Mouse (Mus musculus): ENCODE data around the gene S100a5. TPM values are rescaled to one million over a fixed set of nuclear protein-coding genes. Genes with fewer than 3 reads are reported as not detected.

S100a5 gene
- polyA plus RNA-seq (2016; fragmentation: Nextera tagmentation; extraction: Ambion mirVana): 0.56 TPM in 1 of 2 replicates, not detected in the other

DNA sequence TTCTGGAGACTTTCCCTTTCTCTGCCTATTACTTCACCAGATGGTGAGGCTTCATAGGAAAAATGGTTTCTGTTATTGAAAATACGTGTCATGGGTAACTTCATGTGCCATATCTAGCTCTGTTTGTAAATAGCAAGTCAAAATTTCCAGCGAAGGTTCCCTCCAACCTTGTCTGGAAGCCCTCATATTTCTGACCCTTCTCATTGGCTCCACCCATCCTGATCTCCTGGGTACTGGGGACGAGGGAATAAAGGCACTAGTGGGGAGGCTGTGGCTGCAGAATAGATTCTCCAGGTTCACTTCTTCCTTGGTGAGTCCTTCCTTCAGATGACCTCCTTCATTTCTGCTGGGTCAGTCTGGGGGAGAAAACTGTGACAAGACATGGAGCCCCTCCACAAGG is at the start of gene S100a5:
Gene S100a5, plus strand, starts transcription at position 301 of the 400 bp plus-strand sequence.
- WGBS: 64% methylated on average over 3 of the region's 3 CpGs
- Histone ChIP-seq H3K27me3 (peaks cover 11% of the 10 kb centered on the region), H3K4me3 (replicated peaks) (no peak within 1 kb of the TSS), H3K36me3 (replicated peaks) (no peaks in the 10 kb centered on the region), H3K9me3 (no peaks in the 10 kb centered on the region), H3K9ac (no peak within 1 kb of the TSS), H3K4me2 (no peak within 1 kb of the TSS), H3K4me1 (peaks cover 16% of the 10 kb centered on the region), H3K27ac (no peak within 1 kb of the TSS)
- ATAC-seq (ENCODE audit: low FRiP score): no peak

DNA sequence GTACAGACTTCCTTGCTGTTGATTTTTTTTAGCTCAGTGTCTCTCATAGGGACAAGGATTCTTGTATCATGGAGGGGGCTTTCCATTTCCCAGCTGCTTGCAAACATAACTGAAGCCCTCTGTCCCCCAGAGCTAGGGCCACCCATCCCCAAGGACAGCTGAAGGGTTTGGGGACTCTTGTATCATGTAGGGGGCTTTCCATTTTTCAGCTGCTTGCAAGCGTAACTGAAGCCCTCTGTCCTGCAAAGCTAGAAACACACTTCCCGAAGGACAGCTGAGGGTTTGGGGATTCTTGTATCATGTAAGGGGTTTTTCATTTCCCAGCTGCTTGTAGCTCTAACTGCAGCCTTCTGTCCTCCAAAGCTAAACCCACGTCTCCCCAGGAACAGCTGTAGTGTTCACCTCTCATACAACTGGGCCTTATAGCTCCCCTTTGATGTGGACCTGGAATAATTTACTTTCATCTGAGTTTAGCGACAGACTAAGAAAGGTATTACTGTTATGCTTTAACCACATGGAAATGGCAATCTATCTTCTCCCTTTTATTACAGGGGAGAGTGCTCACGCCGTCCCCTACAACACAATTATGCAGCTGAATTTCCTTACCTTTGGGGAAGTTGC is 48.2 kb upstream of the S100a5 start, which contains the start of gene S100a3:
Gene S100a3, plus strand, starts transcription at position 571 of the 621 bp plus-strand sequence.
- no peaks in the 10 kb centered on the region for H3K36me3 ChIP-seq (replicated peaks)

DNA sequence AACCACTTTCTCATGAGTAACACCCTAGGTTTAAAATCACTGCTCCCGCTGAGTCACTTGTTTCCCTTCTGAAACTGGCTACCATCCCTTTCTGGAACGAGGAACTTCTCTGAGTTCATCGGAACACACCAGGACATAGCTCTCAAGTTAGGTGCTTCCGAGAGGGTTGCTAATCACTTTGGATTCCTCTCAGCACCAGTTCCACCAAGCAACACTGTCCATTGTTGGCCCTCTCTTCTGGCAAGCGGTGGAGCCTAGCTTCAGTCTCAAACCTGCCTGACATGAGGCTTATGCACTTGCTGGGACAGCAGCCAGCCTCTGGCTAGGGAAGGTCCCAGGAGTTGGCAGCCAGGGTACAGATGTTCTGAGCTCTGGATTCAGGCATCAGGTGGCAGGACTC is 33.6 kb upstream of the S100a5 start:
- Histone ChIP-seq H3K4me2 (no peak overlapping the region), H3K4me3 (replicated peaks) (no peak overlapping the region), H3K27me3 (no peaks in the 10 kb centered on the region), H3K36me3 (replicated peaks) (no peaks in the 10 kb centered on the region), H3K9ac (no peak overlapping the region), H3K27ac (no peak overlapping the region), H3K9me3 (no peaks in the 10 kb centered on the region), H3K4me1 (no peaks in the 10 kb centered on the region)
- no peak for ATAC-seq (ENCODE audit: low FRiP score)
- WGBS: 91% methylated on average over 5 of the region's 5 CpGs

More for the DNA sequence above, 48.2 kb upstream of the S100a5 start, which contains the start of gene S100a3:
- peaks cover 4% of the 10 kb centered on the region for H3K4me1 ChIP-seq
- no peak within 1 kb of the TSS for H3K4me2 ChIP-seq
- no peaks in the 10 kb centered on the region for H3K9me3 ChIP-seq
- H3K4me3 ChIP-seq (replicated peaks): no peak within 1 kb of the TSS
- no peak within 1 kb of the TSS for H3K27ac ChIP-seq
- ATAC-seq (ENCODE audit: low FRiP score): no peak
- no peaks in the 10 kb centered on the region for H3K27me3 ChIP-seq
- 88% methylated on average over 6 of the region's 6 CpGs for WGBS
- no peak within 1 kb of the TSS for H3K9ac ChIP-seq

DNA sequence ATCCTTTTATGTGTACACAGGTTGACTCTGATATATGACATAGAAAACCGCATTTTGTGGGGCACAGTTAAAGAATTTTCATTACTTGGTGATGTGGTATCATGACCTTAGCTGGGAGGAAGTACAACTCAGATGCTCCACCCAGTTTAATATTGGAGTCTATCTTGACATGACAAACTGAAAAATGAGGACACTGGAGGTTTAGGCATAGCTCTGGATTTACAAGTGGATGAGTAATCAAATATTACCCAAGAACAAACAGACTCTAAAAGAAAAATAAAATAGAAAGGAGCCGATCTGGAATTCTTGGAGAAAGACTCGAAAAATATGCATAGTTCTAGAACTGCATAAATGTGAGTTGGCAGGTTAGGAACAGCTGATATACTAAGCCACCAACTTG is 33.0 kb upstream of the S100a5 start:
- H3K4me1 ChIP-seq: no peaks in the 10 kb centered on the region
- ATAC-seq (ENCODE audit: low FRiP score): no peak
- no peak overlapping the region for H3K9ac ChIP-seq
- H3K4me2 ChIP-seq: no peak overlapping the region
- no peaks in the 10 kb centered on the region for H3K9me3 ChIP-seq
- no peak overlapping the region for H3K27ac ChIP-seq
- H3K36me3 ChIP-seq (replicated peaks): no peaks in the 10 kb centered on the region
- WGBS: 80% methylated on average over 3 of the region's 3 CpGs
- no peaks in the 10 kb centered on the region for H3K27me3 ChIP-seq
- no peak overlapping the region for H3K4me3 ChIP-seq (replicated peaks)

DNA sequence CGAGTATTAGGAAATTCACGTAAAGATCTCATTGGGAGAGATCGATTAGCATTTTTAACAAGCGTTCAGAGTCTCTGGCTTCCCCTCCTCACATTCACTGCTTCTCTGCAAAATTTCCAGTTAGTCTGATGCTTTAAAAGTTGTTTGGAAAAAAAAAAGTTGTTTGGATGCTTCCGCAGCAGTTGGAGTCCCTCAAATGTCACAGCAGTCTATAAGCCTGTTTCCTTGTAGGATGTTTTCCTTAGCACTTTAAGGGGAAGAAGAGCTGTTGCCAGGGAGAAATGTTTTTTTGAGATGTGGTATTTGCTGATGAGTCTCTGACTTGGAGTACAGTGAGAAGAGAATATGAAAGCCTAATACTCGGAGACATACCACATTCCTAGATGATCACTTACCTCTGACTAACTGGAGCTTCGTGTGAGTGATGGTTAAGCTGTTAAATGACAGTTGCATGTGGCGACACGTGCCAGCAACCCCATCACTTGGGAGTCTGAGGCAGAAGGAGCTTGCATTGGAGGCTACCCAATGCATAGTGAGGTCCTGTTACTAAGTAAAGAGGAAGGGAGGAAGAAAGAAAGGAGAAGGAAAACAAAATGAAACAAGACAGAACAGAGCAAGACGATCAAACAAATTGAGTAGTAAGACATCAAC is 31.8 kb upstream of the S100a5 start:
- H3K27ac ChIP-seq: no peak overlapping the region
- no peaks in the 10 kb centered on the region for H3K9me3 ChIP-seq
- no peak overlapping the region for H3K4me2 ChIP-seq
- H3K36me3 ChIP-seq (replicated peaks): no peaks in the 10 kb centered on the region
- H3K9ac ChIP-seq: no peak overlapping the region
- no peak for ATAC-seq (ENCODE audit: low FRiP score)
- no peaks in the 10 kb centered on the region for H3K4me1 ChIP-seq
- H3K27me3 ChIP-seq: no peaks in the 10 kb centered on the region
- WGBS: 81% methylated on average over 10 of the region's 10 CpGs
- H3K4me3 ChIP-seq (replicated peaks): no peak overlapping the region

DNA sequence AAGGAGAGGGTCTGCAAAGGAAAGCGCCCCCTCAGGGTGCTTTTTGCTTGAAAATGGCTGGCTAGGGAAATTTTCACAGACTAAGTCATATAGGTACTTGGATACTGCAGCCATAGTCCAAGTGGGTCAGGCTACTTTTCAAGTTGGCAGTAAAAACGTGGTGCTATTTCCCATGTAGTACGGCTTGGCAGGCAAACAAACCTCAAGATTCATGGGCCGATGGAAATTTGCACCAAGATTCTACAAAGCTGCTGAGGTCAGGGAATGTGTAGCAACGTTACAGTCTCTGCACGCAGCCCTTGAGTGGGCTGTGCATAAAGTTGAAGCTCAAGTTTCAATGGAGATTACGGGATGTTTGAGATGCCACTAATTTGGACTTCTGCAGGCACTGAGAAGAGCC is 28.9 kb upstream of the S100a5 start:
- 82% methylated on average over 7 of the region's 7 CpGs for WGBS
- no peak overlapping the region for H3K4me3 ChIP-seq (replicated peaks)
- no peaks in the 10 kb centered on the region for H3K36me3 ChIP-seq (replicated peaks)
- no peaks in the 10 kb centered on the region for H3K27me3 ChIP-seq
- H3K4me1 ChIP-seq: no peaks in the 10 kb centered on the region
- H3K4me2 ChIP-seq: no peak overlapping the region
- no peak overlapping the region for H3K27ac ChIP-seq
- no peaks in the 10 kb centered on the region for H3K9me3 ChIP-seq
- ATAC-seq (ENCODE audit: low FRiP score): no peak
- H3K9ac ChIP-seq: no peak overlapping the region

DNA sequence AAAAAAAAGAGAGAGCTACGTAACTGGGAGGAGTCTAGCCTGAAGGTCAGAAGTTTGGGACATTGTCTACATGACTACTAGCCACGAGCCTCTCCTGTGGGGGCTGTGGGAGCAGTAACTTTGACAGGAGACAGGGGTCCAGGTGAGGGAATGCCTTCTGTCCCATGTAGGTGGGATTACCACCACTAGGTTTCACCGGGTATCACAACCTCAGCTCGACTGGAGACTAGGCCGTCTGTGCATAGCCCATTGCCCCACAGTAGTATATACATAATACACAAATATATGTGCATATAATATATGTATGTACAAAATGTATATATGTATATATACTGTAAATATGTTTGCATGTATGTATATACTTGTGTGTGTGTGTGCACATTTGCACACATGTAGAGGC is 27.2 kb upstream of the S100a5 start:
- H3K4me1 ChIP-seq: no peaks in the 10 kb centered on the region
- 98% methylated on average over 5 of the region's 5 CpGs for WGBS
- no peaks in the 10 kb centered on the region for H3K9me3 ChIP-seq
- H3K36me3 ChIP-seq (replicated peaks): no peaks in the 10 kb centered on the region
- ATAC-seq (ENCODE audit: low FRiP score): no peak
- no peak overlapping the region for H3K27ac ChIP-seq
- H3K4me3 ChIP-seq (replicated peaks): no peak overlapping the region
- no peak overlapping the region for H3K9ac ChIP-seq
- no peaks in the 10 kb centered on the region for H3K27me3 ChIP-seq
- H3K4me2 ChIP-seq: no peak overlapping the region

DNA sequence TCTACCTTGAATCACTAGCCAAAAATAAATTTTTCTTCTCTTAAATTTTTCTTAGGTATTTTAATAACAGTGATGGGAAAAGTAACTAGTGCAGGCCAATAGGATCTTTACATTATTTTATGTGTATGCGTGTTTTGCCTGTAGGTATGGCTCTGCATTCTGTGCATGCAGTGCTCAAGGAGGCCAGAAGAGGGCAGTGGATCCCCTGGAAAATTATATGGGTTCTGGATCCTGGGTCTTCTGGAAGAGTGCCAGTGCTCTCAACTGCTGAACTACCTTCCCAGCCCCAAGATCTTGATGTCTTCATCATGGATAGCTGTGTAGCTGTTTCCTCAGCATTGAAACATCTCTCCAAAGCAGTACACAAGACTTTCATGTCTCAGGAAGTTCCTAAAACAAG is 26.2 kb upstream of the S100a5 start:
- no peaks in the 10 kb centered on the region for H3K9me3 ChIP-seq
- no peaks in the 10 kb centered on the region for H3K27me3 ChIP-seq
- H3K9ac ChIP-seq: no peak overlapping the region
- H3K36me3 ChIP-seq (replicated peaks): no peaks in the 10 kb centered on the region
- H3K4me1 ChIP-seq: no peaks in the 10 kb centered on the region
- no peak overlapping the region for H3K4me2 ChIP-seq
- ATAC-seq (ENCODE audit: low FRiP score): no peak
- no peak overlapping the region for H3K4me3 ChIP-seq (replicated peaks)
- H3K27ac ChIP-seq: no peak overlapping the region
- WGBS: 97% methylated on average over 1 of the region's 1 CpGs

DNA sequence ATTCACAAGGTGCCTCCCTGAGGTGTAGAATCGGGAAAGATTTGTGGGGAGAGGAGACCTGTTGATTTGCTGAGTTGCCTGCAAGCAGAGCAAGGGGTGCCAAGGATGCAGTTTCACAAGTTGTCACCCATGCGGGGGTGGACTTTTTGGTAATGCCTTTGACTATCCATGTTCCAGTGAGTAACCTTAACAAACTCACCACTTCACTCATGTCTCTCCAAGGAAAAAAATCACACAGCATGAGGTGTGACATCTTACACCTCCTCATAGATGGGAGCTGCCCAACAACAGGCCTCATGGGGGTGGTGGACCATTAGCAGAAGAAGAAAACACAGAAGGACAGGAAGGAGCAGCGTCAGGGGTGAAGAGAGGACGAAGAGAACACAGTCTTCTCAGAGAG is 25.8 kb upstream of the S100a5 start:
- WGBS: 90% methylated on average over 4 of the region's 4 CpGs
- Histone ChIP-seq H3K9me3 (no peaks in the 10 kb centered on the region), H3K4me2 (no peak overlapping the region), H3K27me3 (no peaks in the 10 kb centered on the region), H3K9ac (no peak overlapping the region), H3K4me1 (no peaks in the 10 kb centered on the region), H3K27ac (no peak overlapping the region), H3K4me3 (replicated peaks) (no peak overlapping the region), H3K36me3 (replicated peaks) (no peaks in the 10 kb centered on the region)
- no peak for ATAC-seq (ENCODE audit: low FRiP score)

DNA sequence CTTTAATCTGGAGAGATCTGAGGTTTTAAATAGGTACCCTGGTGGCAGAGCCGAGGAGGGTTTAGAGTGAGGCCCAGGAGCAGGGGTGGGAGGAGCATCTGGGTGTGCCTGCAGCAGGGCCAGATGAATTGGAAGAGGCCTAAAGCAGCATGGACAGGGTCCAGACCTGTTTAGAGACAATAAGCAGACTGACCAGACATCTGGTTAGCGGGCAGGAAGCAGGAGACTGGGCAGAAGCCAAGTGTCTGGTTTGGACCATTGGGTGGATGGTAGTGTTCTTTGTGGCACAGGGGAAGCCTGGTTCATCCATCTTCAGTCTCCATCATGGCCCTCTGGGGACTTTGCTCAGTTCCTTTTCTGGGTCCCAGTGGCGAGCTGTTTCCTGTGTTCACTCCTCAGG is 24.4 kb upstream of the S100a5 start:
- Histone ChIP-seq H3K36me3 (replicated peaks) (no peaks in the 10 kb centered on the region), H3K4me1 (no peaks in the 10 kb centered on the region), H3K27ac (no peak overlapping the region), H3K9ac (no peak overlapping the region), H3K4me2 (no peak overlapping the region), H3K4me3 (replicated peaks) (no peak overlapping the region), H3K9me3 (no peaks in the 10 kb centered on the region), H3K27me3 (no peaks in the 10 kb centered on the region)
- 64% methylated on average over 3 of the region's 3 CpGs for WGBS
- no peak for ATAC-seq (ENCODE audit: low FRiP score)

DNA sequence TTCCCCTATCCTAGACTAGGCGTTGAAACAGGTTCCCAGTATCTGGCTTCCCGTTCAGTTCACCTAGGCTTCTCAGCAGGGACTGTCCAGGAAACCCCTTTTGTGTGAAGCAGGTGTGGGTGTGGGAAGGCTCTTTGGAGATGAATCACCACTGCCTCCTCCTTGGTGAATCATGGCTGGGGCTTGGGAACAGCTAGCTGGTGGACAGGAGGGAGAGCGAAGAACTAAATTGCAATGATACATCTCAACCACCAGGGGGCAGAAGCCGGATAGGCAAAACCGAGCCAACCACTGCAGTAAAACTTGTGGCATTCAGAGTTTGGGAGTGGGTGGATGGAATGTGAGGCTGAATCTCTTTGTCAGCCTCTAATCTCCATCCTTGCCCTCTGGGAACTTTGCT is 22.7 kb upstream of the S100a5 start:
- no peaks in the 10 kb centered on the region for H3K27me3 ChIP-seq
- H3K4me1 ChIP-seq: peaks cover 5% of the 10 kb centered on the region; the same call in 1 of the 2 replicates
- H3K36me3 ChIP-seq (replicated peaks): no peaks in the 10 kb centered on the region
- H3K4me3 ChIP-seq (replicated peaks): no peak overlapping the region
- no peak overlapping the region for H3K4me2 ChIP-seq
- H3K9ac ChIP-seq: no peak overlapping the region
- 32% methylated on average over 5 of the region's 5 CpGs for WGBS
- no peak overlapping the region for H3K27ac ChIP-seq
- ATAC-seq (ENCODE audit: low FRiP score): peak; percentile 53; the same call in 1 of the 2 replicates
- no peaks in the 10 kb centered on the region for H3K9me3 ChIP-seq

DNA sequence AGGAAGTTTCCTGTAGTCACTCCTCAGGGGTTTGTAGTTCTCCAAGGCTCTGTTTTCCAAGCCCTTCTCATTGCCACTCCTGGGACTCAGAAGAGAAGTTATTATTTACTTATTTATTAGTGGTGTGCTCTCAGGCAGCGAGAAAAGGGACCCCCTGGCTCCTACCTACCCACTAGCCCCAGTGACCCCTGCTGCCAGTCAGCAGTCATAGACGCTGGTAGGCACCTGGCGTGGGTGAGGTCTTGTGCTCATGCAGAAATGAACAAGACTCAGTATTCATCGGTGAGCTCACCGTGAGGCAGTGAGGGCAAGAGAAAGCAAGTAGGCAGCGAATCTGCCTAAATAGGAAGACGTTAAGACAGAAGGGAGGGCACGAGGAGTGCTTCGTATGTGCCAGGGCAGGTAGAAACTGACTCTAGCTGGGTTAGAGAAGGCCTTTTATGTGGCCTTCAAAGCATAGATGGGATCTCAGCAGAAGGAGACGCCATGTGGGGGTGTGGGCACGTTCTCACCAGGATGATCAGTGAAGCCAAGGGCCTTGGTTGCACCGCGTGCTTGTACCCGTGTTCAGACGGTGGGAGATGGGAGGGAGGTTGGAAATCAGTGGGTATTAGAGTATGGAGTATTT is 22.2 kb upstream of the S100a5 start:
- no peak for ATAC-seq (ENCODE audit: low FRiP score)

More for the DNA sequence above, 22.2 kb upstream of the S100a5 start:
- H3K27ac ChIP-seq: no peak overlapping the region
- no peak overlapping the region for H3K4me2 ChIP-seq
- H3K9ac ChIP-seq: no peak overlapping the region
- no peaks in the 10 kb centered on the region for H3K9me3 ChIP-seq
- H3K4me3 ChIP-seq (replicated peaks): no peak overlapping the region
- peaks cover 5% of the 10 kb centered on the region; the same call in 1 of the 2 replicates for H3K4me1 ChIP-seq
- H3K27me3 ChIP-seq: no peaks in the 10 kb centered on the region
- 84% methylated on average over 15 of the region's 15 CpGs for WGBS
- H3K36me3 ChIP-seq (replicated peaks): no peaks in the 10 kb centered on the region

Data from forebrain, embryonic 12.5 days (tissue).